Mouse (Mus musculus) heart, embryonic 15.5 days (tissue): ENCODE results near the gene Malsu1. TPM values are rescaled to one million over a fixed set of nuclear protein-coding genes. Genes with fewer than 3 reads are reported as not detected.

ENCODE experiments used
- ATAC-seq: fragments of 200-750 bp; cut with Nextera tagmentation; replicated peaks from 2 replicates; pipeline ENCODE4 v1.8.0; 2017; ENCODE audit warnings: low read depth, moderate TSS enrichment; ENCODE audit not compliant: insufficient number of reproducible peaks, insufficient read depth, low FRiP score
- H3K27ac ChIP-seq: fragments of 300-500 bp; sonication (generic); 2 replicates; pipeline ENCODE4 v1.5.1; 2015; ENCODE audit warnings: mild to moderate bottlenecking, inconsistent platforms
- H3K27me3 ChIP-seq: fragments of 300-500 bp; sonication (generic); 2 replicates; pipeline ENCODE4 v1.6.1; 2015; ENCODE audit warnings: inconsistent platforms
- H3K36me3 ChIP-seq: fragments of 300-500 bp; sonication (generic); 2 replicates; pipeline ENCODE4 v1.6.1; 2015; ENCODE audit warnings: mild to moderate bottlenecking, inconsistent platforms
- H3K4me1 ChIP-seq: fragments of 300-500 bp; sonication (generic); replicated peaks from 2 replicates; pipeline ENCODE4 v1.6.1; 2015; ENCODE audit warnings: inconsistent platforms
- H3K4me2 ChIP-seq: fragments of 300-500 bp; sonication (generic); 2 replicates; pipeline ENCODE4 v1.6.1; 2015; ENCODE audit warnings: inconsistent platforms, mild to moderate bottlenecking, moderate library complexity
- H3K4me3 ChIP-seq: fragments of 300-500 bp; sonication (generic); 2 replicates; pipeline ENCODE4 v1.5.1; 2015; ENCODE audit warnings: mild to moderate bottlenecking, inconsistent platforms
- H3K9ac ChIP-seq: fragments of 300-500 bp; sonication (generic); 2 replicates; pipeline ENCODE4 v1.6.1; 2015; ENCODE audit warnings: mild to moderate bottlenecking, inconsistent platforms
- H3K9me3 ChIP-seq: fragments of 300-500 bp; sonication (generic); replicated peaks from 2 replicates; pipeline ENCODE4 v1.6.1; 2016; ENCODE audit warnings: inconsistent platforms
- WGBS: fragments of 180-500 bp; shearing (Covaris S2); methylation state at CpG from one replicate; pipeline ENCODE4 v1.1.7; 2015; ENCODE audit warnings: mixed read lengths; 5-methylcytosine and 5-hydroxymethylcytosine counted together
- polyA plus RNA-seq: library from polyadenylated mRNA; unstranded; fragments of >200 nt; fragmentation: Nextera tagmentation; extraction: Ambion mirVana; gene quantifications from 2 replicates; pipeline ENCODE4 v1.2.1, GENCODE M21; 2015

Malsu1 gene
- polyA plus RNA-seq: 55.0 and 60.0 TPM in 2 replicates

DNA sequence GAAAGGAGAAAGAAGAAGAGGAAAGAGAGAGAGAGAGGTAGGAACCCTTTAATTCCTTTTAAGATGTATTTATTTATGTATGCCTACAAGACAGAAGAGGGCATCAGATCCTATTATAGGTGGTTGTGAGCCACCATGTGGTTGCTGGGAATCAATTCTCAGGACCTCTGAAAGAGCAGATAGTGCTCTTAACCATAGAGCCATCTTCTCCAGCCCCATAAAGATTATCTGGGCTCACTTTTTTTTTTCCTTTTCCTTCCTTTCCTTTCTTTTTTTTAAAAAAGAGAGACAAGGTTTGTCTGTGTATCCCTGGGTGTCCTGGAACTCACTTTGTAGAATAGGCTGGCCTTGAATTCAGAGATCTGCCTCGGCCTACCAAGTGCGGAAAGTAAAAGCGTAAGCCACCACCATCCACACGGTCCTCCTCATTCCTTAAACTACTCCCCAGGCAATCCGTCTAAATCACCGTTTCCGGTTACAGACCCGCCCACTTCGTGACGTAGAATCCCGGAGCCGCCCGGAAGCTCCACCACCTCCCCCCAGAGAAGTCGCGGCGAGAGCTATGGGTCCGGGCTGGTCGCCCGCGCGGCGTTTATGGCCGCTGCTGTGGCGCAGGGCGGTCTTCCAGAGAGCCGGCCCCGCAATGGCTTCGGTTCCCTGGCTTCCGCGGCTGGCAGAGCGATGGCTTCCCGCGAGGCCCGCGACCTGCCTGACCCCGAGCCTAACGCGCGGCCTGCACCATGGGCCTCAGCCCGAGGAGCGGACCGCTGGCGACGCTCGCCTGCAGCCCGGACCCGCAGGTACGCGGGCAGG, at the start of gene Malsu1:
Gene Malsu1 (plus strand): TSS at position 492 of the 813 bp plus-strand sequence.
- Histone ChIP-seq H3K27ac (peak within 1 kb of the TSS; percentile 82), H3K27me3 (no peaks in the 10 kb centered on the region), H3K4me3 (peak within 1 kb of the TSS; percentile 97), H3K4me2 (peak within 1 kb of the TSS; percentile 83), H3K9me3 (no peaks in the 10 kb centered on the region), H3K9ac (peak within 1 kb of the TSS; percentile 99), H3K4me1 (peaks cover 14% of the 10 kb centered on the region), H3K36me3 (no peaks in the 10 kb centered on the region)
- under 1% methylated on average over 49 of the region's 49 CpGs for WGBS
- ATAC-seq: peak; percentile 96

DNA sequence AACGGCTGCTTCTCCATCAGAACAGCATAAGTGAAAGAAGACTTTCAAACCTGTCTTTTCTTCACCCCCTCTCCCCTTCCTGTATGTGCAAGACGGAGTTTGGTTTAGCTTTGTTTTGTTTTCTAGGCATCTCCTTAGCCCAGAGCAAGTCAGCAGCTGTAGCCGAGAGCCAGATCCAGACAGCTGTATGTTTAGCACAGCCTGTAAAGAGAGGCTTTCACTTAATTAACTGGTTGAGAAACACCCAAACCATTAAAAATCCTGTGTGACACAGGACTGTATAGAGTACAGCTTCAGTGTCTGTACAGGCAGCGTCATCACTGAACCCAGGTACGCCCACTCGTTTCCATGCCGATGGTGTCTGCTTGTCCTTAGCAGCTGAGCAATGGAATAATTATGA, 48.3 kb upstream of the Malsu1 start:
- Histone ChIP-seq H3K9ac (no peak overlapping the region), H3K9me3 (no peaks in the 10 kb centered on the region), H3K4me3 (no peak overlapping the region), H3K27me3 (no peaks in the 10 kb centered on the region), H3K36me3 (no peaks in the 10 kb centered on the region), H3K4me2 (no peak overlapping the region), H3K4me1 (peaks cover 4% of the 10 kb centered on the region; the same call in 1 of the 2 replicates), H3K27ac (no peak overlapping the region)
- ATAC-seq: no peak
- 80% methylated on average over 7 of the region's 7 CpGs for WGBS

DNA sequence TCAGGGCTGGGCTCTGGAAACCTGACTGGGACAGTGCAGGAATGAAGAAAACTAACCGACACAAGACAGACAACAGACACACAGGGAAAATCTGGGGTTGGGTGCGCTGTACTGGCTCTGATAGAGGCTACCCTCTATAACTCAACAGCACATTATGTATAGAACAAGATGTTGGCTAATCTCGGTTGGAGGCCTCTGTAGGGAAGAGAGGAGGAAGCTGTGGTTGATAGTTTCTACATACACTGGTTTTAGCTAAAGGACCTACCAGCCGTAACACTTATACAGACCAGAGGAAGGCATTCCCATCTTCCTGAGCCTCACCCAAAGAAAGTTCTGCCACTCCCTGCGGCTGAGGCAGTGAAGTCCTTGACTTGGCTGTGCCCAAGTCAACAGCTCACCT, 47.1 kb upstream of the Malsu1 start:
- no peak overlapping the region for H3K9ac ChIP-seq
- no peak for ATAC-seq
- no peak overlapping the region for H3K4me3 ChIP-seq
- no peak overlapping the region for H3K27ac ChIP-seq
- H3K36me3 ChIP-seq: no peaks in the 10 kb centered on the region
- no peaks in the 10 kb centered on the region for H3K4me1 ChIP-seq
- H3K4me2 ChIP-seq: no peak overlapping the region
- 75% methylated on average over 5 of the region's 5 CpGs for WGBS
- H3K9me3 ChIP-seq: no peaks in the 10 kb centered on the region
- no peaks in the 10 kb centered on the region for H3K27me3 ChIP-seq

DNA sequence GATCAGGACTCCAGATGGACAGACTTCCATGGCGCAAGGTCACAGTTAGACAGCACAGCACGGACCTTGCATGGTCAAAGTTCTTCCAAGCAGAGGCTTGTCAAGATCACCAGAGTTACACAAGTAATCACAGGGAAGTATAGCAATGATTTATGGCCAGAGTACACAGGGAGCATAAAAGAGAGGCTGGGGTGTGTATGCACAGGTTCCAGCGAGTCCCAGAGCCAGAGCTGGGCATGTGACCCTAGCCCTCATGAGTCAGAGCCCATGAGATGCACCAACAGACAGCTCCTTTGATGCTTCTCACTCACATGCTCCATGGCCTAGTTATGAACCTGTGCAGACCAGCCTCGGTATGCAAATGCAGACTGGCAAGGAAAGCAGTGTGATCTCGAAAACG, 45.6 kb upstream of the Malsu1 start:
- no peak overlapping the region for H3K27ac ChIP-seq
- no peaks in the 10 kb centered on the region for H3K36me3 ChIP-seq
- H3K4me2 ChIP-seq: no peak overlapping the region
- H3K9me3 ChIP-seq: no peaks in the 10 kb centered on the region
- no peaks in the 10 kb centered on the region for H3K4me1 ChIP-seq
- H3K9ac ChIP-seq: no peak overlapping the region
- 75% methylated on average over 6 of the region's 6 CpGs for WGBS
- H3K27me3 ChIP-seq: no peaks in the 10 kb centered on the region
- no peak overlapping the region for H3K4me3 ChIP-seq
- no peak for ATAC-seq

DNA sequence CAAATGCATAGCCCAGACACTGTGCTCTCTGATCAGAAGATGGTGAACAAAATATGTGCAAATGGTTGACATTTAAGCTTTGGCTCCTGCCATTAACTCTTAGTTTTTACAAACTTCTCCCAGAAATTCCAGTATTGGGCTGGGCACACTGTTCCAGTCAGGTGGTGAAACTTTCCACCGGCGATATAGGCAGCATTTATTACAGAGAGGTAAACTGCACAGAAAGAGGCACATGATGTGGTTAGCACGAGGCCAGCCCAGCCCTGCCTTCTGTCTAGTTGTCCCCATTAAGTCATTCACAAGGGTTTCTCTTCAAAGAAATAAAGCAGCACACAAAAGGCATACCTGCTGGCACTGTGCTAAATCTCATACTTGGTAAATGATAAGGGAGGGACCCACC, 44.9 kb upstream of the Malsu1 start:
- Histone ChIP-seq H3K4me1 (no peaks in the 10 kb centered on the region), H3K9me3 (no peaks in the 10 kb centered on the region), H3K27ac (no peak overlapping the region), H3K4me2 (no peak overlapping the region), H3K36me3 (no peaks in the 10 kb centered on the region), H3K27me3 (no peaks in the 10 kb centered on the region), H3K4me3 (no peak overlapping the region), H3K9ac (no peak overlapping the region)
- ATAC-seq: no peak
- 82% methylated on average over 3 of the region's 3 CpGs for WGBS

DNA sequence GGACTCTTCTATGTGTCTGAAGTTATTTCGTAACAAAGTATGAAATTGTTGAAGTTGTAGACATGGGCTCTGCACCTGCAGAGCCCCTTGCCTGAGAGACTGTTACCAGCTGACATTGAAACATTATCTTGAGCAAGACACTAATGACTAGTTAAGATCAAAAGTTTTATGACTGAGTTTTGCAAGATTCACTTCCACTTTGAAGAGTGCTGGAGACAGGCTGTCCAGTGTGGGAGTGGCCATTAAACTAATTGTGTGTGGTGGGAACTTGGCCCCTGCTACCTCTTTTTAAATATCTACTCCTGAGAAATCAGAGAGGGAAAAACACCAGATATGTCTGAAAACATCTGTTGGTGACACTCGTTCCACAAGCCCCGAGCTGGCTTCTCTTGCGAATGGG, 42.4 kb upstream of the Malsu1 start:
- H3K36me3 ChIP-seq: no peaks in the 10 kb centered on the region
- ATAC-seq: no peak
- H3K4me2 ChIP-seq: no peak overlapping the region
- peaks cover 3% of the 10 kb centered on the region for H3K4me1 ChIP-seq
- 67% methylated on average over 4 of the region's 4 CpGs for WGBS
- H3K9me3 ChIP-seq: no peaks in the 10 kb centered on the region
- H3K27ac ChIP-seq: no peak overlapping the region
- no peak overlapping the region for H3K4me3 ChIP-seq
- H3K9ac ChIP-seq: no peak overlapping the region
- peaks cover 5% of the 10 kb centered on the region for H3K27me3 ChIP-seq

DNA sequence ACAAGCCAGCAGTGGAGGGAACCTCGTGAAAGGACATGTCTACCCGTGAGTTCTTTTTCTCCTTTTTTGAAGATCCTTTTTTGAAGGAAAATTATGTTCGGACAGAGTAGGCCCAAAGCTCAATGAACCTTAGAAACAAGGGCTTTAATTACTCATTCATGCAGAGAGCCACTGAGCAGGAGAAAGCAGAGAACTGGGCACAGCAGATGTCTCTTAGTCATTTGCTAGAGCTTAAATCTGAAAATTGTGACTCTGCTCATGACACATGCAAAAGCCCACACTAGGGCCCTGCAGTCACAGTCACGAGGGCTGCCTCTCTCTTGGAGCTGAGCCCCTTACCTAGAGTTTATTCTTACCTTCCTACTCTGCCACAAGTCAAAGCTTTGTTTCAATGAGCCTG, 40.8 kb upstream of the Malsu1 start:
- 70% methylated on average over 4 of the region's 4 CpGs for WGBS
- Histone ChIP-seq H3K27ac (no peak overlapping the region), H3K27me3 (peaks cover 13% of the 10 kb centered on the region), H3K4me3 (no peak overlapping the region), H3K9ac (no peak overlapping the region), H3K36me3 (no peaks in the 10 kb centered on the region), H3K4me1 (peaks cover 16% of the 10 kb centered on the region), H3K9me3 (no peaks in the 10 kb centered on the region), H3K4me2 (no peak overlapping the region)
- no peak for ATAC-seq

DNA sequence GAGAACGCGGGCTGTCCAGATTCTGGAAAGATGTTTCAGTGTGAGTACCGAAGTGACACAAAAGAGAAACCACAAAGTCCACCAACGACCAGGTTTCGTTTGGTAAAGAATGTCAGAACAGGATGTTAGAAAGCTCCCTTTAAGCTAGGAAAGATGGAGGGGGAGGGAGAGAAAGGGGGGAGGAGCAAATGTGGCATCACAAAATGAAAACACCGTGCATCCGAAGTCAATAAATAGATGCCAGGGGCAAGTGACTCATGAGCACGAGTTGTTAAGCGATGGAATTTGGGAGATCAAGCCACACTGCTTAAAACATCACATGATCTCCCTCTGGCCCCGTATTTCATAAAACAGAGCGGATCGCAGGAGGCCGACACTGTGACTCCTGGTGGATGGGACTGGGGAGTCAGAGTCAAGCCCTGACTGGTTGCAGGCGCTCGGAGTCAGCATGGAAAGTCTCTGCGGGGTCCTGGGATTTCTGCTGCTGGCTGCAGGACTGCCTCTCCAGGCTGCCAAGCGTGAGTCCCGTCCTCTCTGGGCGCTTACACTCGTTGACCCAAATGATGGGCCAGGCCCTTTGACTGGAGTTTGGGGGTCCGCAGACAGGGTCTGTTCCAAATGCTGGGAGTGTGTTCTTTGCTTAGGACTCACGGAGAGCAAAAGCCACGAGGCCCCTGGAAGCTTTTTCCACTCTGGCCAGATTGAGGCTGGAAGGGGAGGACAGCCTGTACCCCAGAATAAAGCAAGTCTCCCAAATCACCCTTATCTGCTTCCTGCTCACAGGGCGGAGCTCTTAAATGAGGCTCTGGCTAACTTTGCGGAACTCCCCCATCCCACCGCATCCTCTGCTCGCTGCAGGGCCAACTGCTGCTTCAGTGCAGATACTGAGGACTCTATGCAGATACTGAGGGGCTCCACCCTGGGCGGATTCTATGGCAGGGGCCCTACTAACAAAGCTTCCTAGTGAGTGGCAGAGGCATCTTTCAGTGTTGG, 37.0 kb upstream of the Malsu1 start, which contains the start of gene Gpnmb:
Gene Gpnmb (plus strand): TSS at position 272 of the 993 bp plus-strand sequence.
- 0 out of 2 replicates have a peak within 1 kb of the TSS, but pooled peaks have one; percentile 21 for H3K9ac ChIP-seq
- H3K9me3 ChIP-seq: no peaks in the 10 kb centered on the region
- H3K4me3 ChIP-seq: peak within 1 kb of the TSS; percentile 33
- H3K36me3 ChIP-seq: no peaks in the 10 kb centered on the region
- peaks cover 16% of the 10 kb centered on the region for H3K4me1 ChIP-seq
- peak within 1 kb of the TSS; percentile 60 for H3K4me2 ChIP-seq
- H3K27ac ChIP-seq: no peak within 1 kb of the TSS
- 0 out of 2 replicates have a peak, but pooled peaks have one; percentile 22 for ATAC-seq
- 22% methylated on average over 28 of the region's 28 CpGs for WGBS
- H3K27me3 ChIP-seq: peaks cover 13% of the 10 kb centered on the region

DNA sequence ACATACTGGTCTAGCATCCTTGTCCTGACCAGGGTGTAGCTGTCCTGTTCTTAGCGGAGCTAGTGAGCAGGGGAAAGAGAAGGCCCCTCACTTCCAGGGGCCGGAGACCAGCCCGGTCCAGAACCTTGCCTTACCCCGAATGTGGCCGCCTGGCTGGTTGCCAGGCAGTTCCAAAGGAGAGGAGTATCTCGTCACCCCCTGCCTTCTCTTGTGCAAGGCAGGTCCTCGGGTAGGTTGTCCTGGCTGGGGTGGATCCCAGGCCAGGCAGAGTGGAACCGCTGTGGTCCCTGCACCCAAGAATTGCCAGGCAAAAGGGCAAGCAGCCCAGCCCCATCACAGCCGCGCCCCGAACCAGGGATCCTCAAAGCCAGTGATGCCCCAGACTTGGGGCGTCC, 36.3 kb upstream of the Malsu1 start:
- H3K9ac ChIP-seq: no peak overlapping the region
- H3K4me1 ChIP-seq: peaks cover 16% of the 10 kb centered on the region
- ATAC-seq: no peak
- H3K36me3 ChIP-seq: no peaks in the 10 kb centered on the region
- 54% methylated on average over 12 of the region's 12 CpGs for WGBS
- peaks cover 13% of the 10 kb centered on the region for H3K27me3 ChIP-seq
- peak overlapping the region; percentile 60; the same call in 1 of the 2 replicates for H3K4me2 ChIP-seq
- H3K4me3 ChIP-seq: no peak overlapping the region
- no peaks in the 10 kb centered on the region for H3K9me3 ChIP-seq
- H3K27ac ChIP-seq: no peak overlapping the region

DNA sequence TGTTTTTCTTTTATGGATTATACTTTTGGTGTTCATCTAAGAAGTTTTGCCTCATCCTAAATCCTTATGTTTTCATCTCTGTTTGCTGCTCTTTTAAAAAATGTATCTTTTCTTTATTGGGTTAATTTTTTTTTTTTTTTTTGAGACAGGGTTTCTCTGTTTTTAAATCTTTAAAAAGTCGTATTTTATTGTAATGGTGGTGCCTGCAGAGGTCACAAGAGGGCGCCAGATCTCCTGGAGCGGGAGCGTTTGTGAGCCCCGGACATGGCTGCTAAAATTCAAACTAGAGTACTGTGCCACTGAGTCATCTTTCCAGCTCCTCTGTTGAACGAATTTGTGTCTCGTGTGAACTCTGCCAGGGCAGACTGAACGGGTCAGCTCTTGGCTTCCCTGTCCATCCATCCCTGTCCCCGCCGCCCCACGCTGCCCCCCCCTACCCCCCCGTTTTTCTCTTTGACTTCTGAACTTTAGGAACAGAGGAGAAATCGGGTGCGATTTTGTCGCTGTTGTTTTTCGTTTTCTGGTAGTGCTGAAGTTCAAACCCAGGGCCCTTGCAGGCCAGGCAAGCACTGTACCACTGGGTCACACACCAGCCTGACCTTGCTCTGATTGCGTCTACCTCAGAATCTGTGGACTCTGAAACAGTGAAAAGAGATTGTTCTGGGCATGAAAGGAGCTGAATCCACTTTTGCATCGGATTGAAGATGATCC, 34.0 kb upstream of the Malsu1 start:
- Histone ChIP-seq H3K36me3 (no peaks in the 10 kb centered on the region), H3K27me3 (peaks cover 13% of the 10 kb centered on the region), H3K4me3 (peak overlapping the region; percentile 42), H3K9me3 (no peaks in the 10 kb centered on the region), H3K4me2 (peak overlapping the region; percentile 59), H3K9ac (0 out of 2 replicates have a peak overlapping the region, but pooled peaks have one; percentile 30), H3K27ac (no peak overlapping the region), H3K4me1 (peaks cover 16% of the 10 kb centered on the region)
- WGBS: 14% methylated on average over 18 of the region's 18 CpGs
- no peak for ATAC-seq

DNA sequence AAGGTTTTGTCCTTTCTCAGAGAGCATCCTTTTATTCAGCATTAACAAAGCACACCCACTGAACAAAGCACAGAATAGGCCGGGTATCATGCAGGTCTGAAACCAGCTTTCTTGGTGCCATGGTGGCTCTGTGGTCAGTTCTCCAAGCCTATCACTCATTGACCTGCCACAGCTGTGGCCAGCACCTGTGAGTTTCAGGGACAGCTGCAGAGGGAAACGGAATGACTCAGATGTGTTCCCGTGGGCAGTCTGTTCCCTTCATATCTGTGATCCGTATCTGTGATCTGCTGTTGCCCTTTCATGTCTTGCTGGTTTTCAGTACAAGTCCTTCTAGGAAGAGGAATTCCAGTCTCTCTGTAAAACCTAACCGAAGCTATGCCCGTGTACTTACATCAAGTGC, 27.1 kb upstream of the Malsu1 start:
- Histone ChIP-seq H3K4me2 (no peak overlapping the region), H3K4me1 (no peaks in the 10 kb centered on the region), H3K9me3 (no peaks in the 10 kb centered on the region), H3K9ac (no peak overlapping the region), H3K36me3 (no peaks in the 10 kb centered on the region), H3K4me3 (no peak overlapping the region), H3K27me3 (no peaks in the 10 kb centered on the region), H3K27ac (no peak overlapping the region)
- WGBS: 70% methylated on average over 6 of the region's 6 CpGs
- no peak for ATAC-seq
